In genomic region chr4:150913743-150914142, GRCm38 (mm10) we compare ENCODE assay signal across 8 mouse cellular contexts. TPM values are rescaled to one million over a fixed set of nuclear protein-coding genes. Genes with fewer than 3 reads are reported as not detected.
DNase-seq lines count a peak whose midpoint lies in the region; ATAC-seq and TF ChIP-seq lines count a peak whose summit lies in the region.

No protein-coding gene starts in this region.

- H3K4me3 ChIP-seq in layer of hippocampus, adult 2 months: peak overlapping the region; percentile 56
- peak overlapping the region; percentile 81 for H3K4me3 ChIP-seq in brown adipose tissue, adult 24 weeks (ENCODE audit: insufficient read depth, low read depth, low read length)
- H3K4me3 ChIP-seq in neural tube, embryonic 11.5 days (ENCODE audit: low read depth, low read length): peak overlapping the region; percentile 64

- no peak for ATAC-seq in neural tube, embryonic 11.5 days (ENCODE audit: insufficient read depth, low FRiP score, low TSS enrichment)
- no peak for ATAC-seq in granulocyte monocyte progenitor cell, adult 5-6 weeks (replicated peaks; ENCODE audit: poor library complexity, severe bottlenecking)

- H3K9me3 ChIP-seq in neural tube, embryonic 11.5 days (ENCODE audit: control insufficient read depth, low read length): no peaks in the 10 kb centered on the region

- H3K4me1 ChIP-seq in brown adipose tissue, adult 24 weeks (ENCODE audit: control insufficient read depth, insufficient read depth, insufficient read length, low read length): peaks cover 7% of the 10 kb centered on the region; the same call in 1 of the 2 replicates
- peaks cover 11% of the 10 kb centered on the region; the same call in 1 of the 2 replicates for H3K4me1 ChIP-seq in neural tube, embryonic 11.5 days (ENCODE audit: control insufficient read depth, insufficient read depth, low read length)

- peak overlapping the region; percentile 55 for H3K4me2 ChIP-seq in neural tube, embryonic 11.5 days (ENCODE audit: low read depth)

- H3K27me3 ChIP-seq in neural tube, embryonic 11.5 days (ENCODE audit: control insufficient read depth, insufficient read depth, low read length): no peaks in the 10 kb centered on the region

- peak overlapping the region; percentile 95 for H3K27ac ChIP-seq in layer of hippocampus, adult 2 months
- H3K27ac ChIP-seq in brown adipose tissue, adult 24 weeks (replicated peaks; ENCODE audit: low read depth, low read length): peak overlapping the region; percentile 95
- H3K27ac ChIP-seq in neural tube, embryonic 11.5 days (ENCODE audit: low read depth, low read length): peak overlapping the region; percentile 78

- H3K36me3 ChIP-seq in neural tube, embryonic 11.5 days (ENCODE audit: control insufficient read depth, insufficient read depth, low read length): no peaks in the 10 kb centered on the region

- DNase-seq in layer of hippocampus, adult 2 months (ENCODE audit: low spot score in 2 of 2): no peak
- no peak for DNase-seq in layer of hippocampus, adult 8-10 months (ENCODE audit: low spot score in 2 of 2)
- DNase-seq in induced T-regulatory cell, adult 2 months (ENCODE audit: low read depth): peak; percentile 72
- no peak for DNase-seq in neural tube, embryonic 11.5 days (ENCODE audit: low spot score)
- no peak for DNase-seq in urinary bladder, postnatal 10 days (ENCODE audit: low spot score)
- no peak for DNase-seq in cerebellum, adult 18-20 months

- WGBS in neural tube, embryonic 11.5 days: 22% methylated on average over 12 of the region's 12 CpGs

- no peak for TF ChIP-seq CTCF in layer of hippocampus, adult 2 months (conservative IDR thresholded peaks at IDR 0.05)

- H3K9ac ChIP-seq in neural tube, embryonic 11.5 days (ENCODE audit: low read length): peak overlapping the region; percentile 82

RNA-seq across cellular contexts. Expression of gene Park7, which starts 0.5 kb away (rescaled TPM):
- 100 to 1,000 TPM; 250 to 252 TPM for total RNA-seq in layer of hippocampus, adult 2 months (2021)
- total RNA-seq in layer of hippocampus, adult 8-10 months (2022): 100 to 1,000 TPM; 194 to 246 (median 216) TPM
- polyA plus RNA-seq in brown adipose tissue, adult 24 weeks (2012; ENCODE audit: insufficient read depth, insufficient read length, missing spikeins): 176 and 208 TPM in 2 replicates
- 417 and 424 TPM in 2 replicates for polyA plus RNA-seq in neural tube, embryonic 11.5 days (2014; fragmentation: Nextera tagmentation; extraction: Ambion mirVana)
- 284 and 328 TPM in 2 replicates for total RNA-seq in granulocyte monocyte progenitor cell, adult 5-6 weeks (2014; fragmentation: Nextera tagmentation)
- 431 and 435 TPM in 2 replicates for total RNA-seq in granulocyte monocyte progenitor cell, adult 5-6 weeks (2017)

RNA-seq across cellular contexts. Expression of gene Tnfrsf9, which starts 0.6 kb away (rescaled TPM):
- under 1 TPM; 0.39 to 0.41 TPM for total RNA-seq in layer of hippocampus, adult 2 months (2021)
- 1 to 10 TPM in 1 of 4 experiments, under 1 TPM in 3; 0.52 to 1.0 (median 0.85) TPM for total RNA-seq in layer of hippocampus, adult 8-10 months (2022)
- not detected in 2 replicates for polyA plus RNA-seq in brown adipose tissue, adult 24 weeks (2012; ENCODE audit: insufficient read depth, insufficient read length, missing spikeins)
- polyA plus RNA-seq in neural tube, embryonic 11.5 days (2014; fragmentation: Nextera tagmentation; extraction: Ambion mirVana): 0.20 and 0.39 TPM in 2 replicates
- not detected in 2 replicates for total RNA-seq in granulocyte monocyte progenitor cell, adult 5-6 weeks (2014; fragmentation: Nextera tagmentation)
- not detected in 2 replicates for total RNA-seq in granulocyte monocyte progenitor cell, adult 5-6 weeks (2017)
